Mouse (Mus musculus): ENCODE results near the gene Dbnl.

DNA sequence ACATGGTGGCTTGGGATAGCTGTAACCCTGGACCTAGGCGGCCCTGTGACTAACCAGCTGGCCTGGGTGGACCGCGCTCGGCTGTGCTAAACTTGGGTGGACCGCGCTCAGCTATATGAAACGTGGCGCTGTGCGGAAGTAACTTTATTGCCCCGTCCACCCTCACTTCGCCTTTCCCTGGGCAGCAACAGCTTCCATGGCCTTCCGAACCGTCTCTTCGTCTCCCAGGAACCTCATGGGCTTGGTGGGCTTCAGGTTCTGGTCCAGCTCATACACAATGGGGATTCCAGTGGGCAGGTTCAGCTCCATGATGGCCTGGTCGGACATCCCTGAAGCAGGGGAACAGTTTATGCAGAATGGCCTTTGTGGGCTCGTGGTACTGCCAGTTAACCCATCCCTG lies 13.2 kb downstream of the Dbnl start:
- TF ChIP-seq CTCF (IDR thresholded peaks at IDR 0.05; ENCODE audit: low read depth, low read length) (no peak), GATA2 (IDR thresholded peaks at IDR 0.05; ENCODE audit: borderline replicate concordance, low read depth, low read length) (no peak), GATA1 (IDR thresholded peaks at IDR 0.05; ENCODE audit: borderline replicate concordance, low read length) (no peak), TAL1 (conservative IDR thresholded peaks at IDR 0.05; ENCODE audit: low read depth, low read length) (no peak)

Measured in G1E (cell line).